Mouse (Mus musculus): ENCODE measurements at regions not wholly inside any gene's neighbourhood (a gene's known extent, or its start where the extent isn't known, plus 50 kb on each side); places are given as distances from the start of the nearest gene placed in this dataset.

GRCm38 (mm10) chr7:82939536-82939935 is 72.4 kb downstream of the Mex3b start:
- no peak for TF ChIP-seq ZMIZ1 (IDR thresholded peaks at IDR 0.05; ENCODE audit: low read depth, low read length)
- TF ChIP-seq ZKSCAN1 (IDR thresholded peaks at IDR 0.05; ENCODE audit: low read depth, low read length) = no peak
- TF ChIP-seq USF1 (IDR thresholded peaks at IDR 0.05; ENCODE audit: low read depth, low read length) = no peak
- TF ChIP-seq NELFE (IDR thresholded peaks at IDR 0.05; ENCODE audit: low read depth, low read length) = no peak
- TF ChIP-seq ZNF384 (IDR thresholded peaks at IDR 0.05; ENCODE audit: low read depth, low read length) = no peak
- no peak for TF ChIP-seq EP300 (IDR thresholded peaks at IDR 0.05; ENCODE audit: low read depth in 1 of 2, low read length in 2 of 2)
- no peak for TF ChIP-seq MYC (IDR thresholded peaks at IDR 0.05; ENCODE audit: low read depth, low read length)
- no peak for TF ChIP-seq SMC3 (IDR thresholded peaks at IDR 0.05; ENCODE audit: low read depth, low read length)
- no peak for TF ChIP-seq TBP (IDR thresholded peaks at IDR 0.05; ENCODE audit: low read depth, low read length)
- TF ChIP-seq E2F4 (IDR thresholded peaks at IDR 0.05; ENCODE audit: borderline replicate concordance, low read depth, low read length) = no peak
- no peak for TF ChIP-seq MAZ (IDR thresholded peaks at IDR 0.05; ENCODE audit: low read depth, low read length)
- TF ChIP-seq ETS1 (IDR thresholded peaks at IDR 0.05; ENCODE audit: low read depth, low read length) = no peak
- TF ChIP-seq MAFK (IDR thresholded peaks at IDR 0.05; ENCODE audit: borderline replicate concordance, low read depth, low read length) = no peak
- TF ChIP-seq BHLHE40 (IDR thresholded peaks at IDR 0.05; ENCODE audit: borderline replicate concordance, low read depth, low read length) = no peak
- no peak for TF ChIP-seq GABPA (IDR thresholded peaks at IDR 0.05; ENCODE audit: low read depth, low read length)
- TF ChIP-seq SIN3A (IDR thresholded peaks at IDR 0.05; ENCODE audit: low read length) = no peak
- TF ChIP-seq GATA1 (IDR thresholded peaks at IDR 0.05; ENCODE audit: low read depth, low read length) = no peak
- Histone ChIP-seq H3K9ac (ENCODE audit: control insufficient read depth, low read depth, low read length, poor library complexity, severe bottlenecking) (no peak overlapping the region), H3K4me1 (ENCODE audit: control insufficient read depth in 1 of 2, insufficient read depth in 2 of 2, low read length in 2 of 2) (no peaks in the 10 kb centered on the region), H3K27ac (ENCODE audit: control insufficient read depth, low read depth, low read length) (no peak overlapping the region), H3K9me3 (replicated peaks; ENCODE audit: insufficient read depth, low read length) (no peaks in the 10 kb centered on the region), H3K36me3 (ENCODE audit: control insufficient read depth in 1 of 2, insufficient read depth in 2 of 2, low read length in 2 of 2) (no peaks in the 10 kb centered on the region), H3K27me3 (ENCODE audit: control insufficient read depth in 1 of 2, insufficient read depth in 2 of 2, low read length in 2 of 2) (no peaks in the 10 kb centered on the region), H3K79me2 (ENCODE audit: control insufficient read depth, insufficient read depth, low read length, poor library complexity) (no peaks in the 10 kb centered on the region), H3K4me3 (ENCODE audit: control insufficient read depth in 1 of 2, insufficient read depth in 1 of 2, low read depth in 2 of 2, low read length in 2 of 2) (no peak overlapping the region)
- DNase-seq (ENCODE audit: low read depth, low spot score) = no peak

GRCm38 (mm10) chr7:82943376-82943775 is 76.2 kb downstream of the Mex3b start:
- Histone ChIP-seq H3K4me1 (ENCODE audit: control insufficient read depth in 1 of 2, insufficient read depth in 2 of 2, low read length in 2 of 2) (no peaks in the 10 kb centered on the region), H3K27me3 (ENCODE audit: control insufficient read depth in 1 of 2, insufficient read depth in 2 of 2, low read length in 2 of 2) (no peaks in the 10 kb centered on the region), H3K27ac (ENCODE audit: control insufficient read depth, low read depth, low read length) (no peak overlapping the region), H3K9ac (ENCODE audit: control insufficient read depth, low read depth, low read length, poor library complexity, severe bottlenecking) (no peak overlapping the region), H3K79me2 (ENCODE audit: control insufficient read depth, insufficient read depth, low read length, poor library complexity) (no peaks in the 10 kb centered on the region), H3K4me3 (ENCODE audit: control insufficient read depth in 1 of 2, insufficient read depth in 1 of 2, low read depth in 2 of 2, low read length in 2 of 2) (no peak overlapping the region), H3K9me3 (replicated peaks; ENCODE audit: insufficient read depth, low read length) (no peaks in the 10 kb centered on the region), H3K36me3 (ENCODE audit: control insufficient read depth in 1 of 2, insufficient read depth in 2 of 2, low read length in 2 of 2) (no peaks in the 10 kb centered on the region)
- TF ChIP-seq MYC (IDR thresholded peaks at IDR 0.05; ENCODE audit: low read depth, low read length) (no peak), USF2 (IDR thresholded peaks at IDR 0.05; ENCODE audit: borderline replicate concordance in 1 of 2, insufficient read depth in 1 of 2, low read depth in 1 of 2, low read length in 2 of 2) (no peak), ETS1 (IDR thresholded peaks at IDR 0.05; ENCODE audit: low read depth, low read length) (no peak), SMC3 (IDR thresholded peaks at IDR 0.05; ENCODE audit: low read depth, low read length) (no peak), POLR2AphosphoS5 (IDR thresholded peaks at IDR 0.05; ENCODE audit: borderline replicate concordance, low read depth, low read length) (no peak), E2F4 (IDR thresholded peaks at IDR 0.05; ENCODE audit: borderline replicate concordance, low read depth, low read length) (no peak), BHLHE40 (IDR thresholded peaks at IDR 0.05; ENCODE audit: borderline replicate concordance, low read depth, low read length) (no peak), RCOR1 (IDR thresholded peaks at IDR 0.05; ENCODE audit: low read depth, low read length) (no peak), POLR2AphosphoS2 (IDR thresholded peaks at IDR 0.05; ENCODE audit: low read length) (no peak), EP300 (IDR thresholded peaks at IDR 0.05; ENCODE audit: low read depth in 1 of 2, low read length in 2 of 2) (no peak), USF1 (IDR thresholded peaks at IDR 0.05; ENCODE audit: low read depth, low read length) (no peak), TCF12 (IDR thresholded peaks at IDR 0.05; ENCODE audit: low read depth, low read length) (no peak), ZNF384 (IDR thresholded peaks at IDR 0.05; ENCODE audit: low read depth, low read length) (no peak)
- DNase-seq (ENCODE audit: low read depth, low spot score) = no peak
